Mouse (Mus musculus) neural tube, embryonic 11.5 days (tissue): Measurements from ENCODE around the gene Gfi1. TPM values are rescaled to one million over a fixed set of nuclear protein-coding genes. Genes with fewer than 3 reads are reported as not detected.

ENCODE experiments used
- ATAC-seq: fragments of 200-750 bp; cut with Nextera tagmentation; 2 replicates; pipeline ENCODE4 v1.8.0; 2017; ENCODE audit warnings: moderate number of reproducible peaks, mild to moderate bottlenecking, moderate TSS enrichment, moderate library complexity; ENCODE audit not compliant: insufficient read depth, low FRiP score, low TSS enrichment
- DNase-seq: peaks from one replicate; pipeline ENCODE4 v3.0.0-alpha.2; 2015; ENCODE audit warnings: low spot score
- H3K27ac ChIP-seq: fragments of 300-500 bp; sonication (generic); 2 replicates; pipeline ENCODE4 v1.5.1; 2014; ENCODE audit warnings: low read depth, mild to moderate bottlenecking, low read length
- H3K27me3 ChIP-seq: fragments of 300-500 bp; sonication (generic); 2 replicates; pipeline ENCODE4 v1.6.1; 2014; ENCODE audit warnings: mild to moderate bottlenecking, low read length, mixed read lengths; ENCODE audit not compliant: control insufficient read depth, insufficient read depth
- H3K36me3 ChIP-seq: fragments of 300-500 bp; sonication (generic); 2 replicates; pipeline ENCODE4 v1.6.1; 2014; ENCODE audit warnings: mild to moderate bottlenecking, low read length, moderate library complexity, mixed read lengths; ENCODE audit not compliant: control insufficient read depth, insufficient read depth
- H3K4me1 ChIP-seq: fragments of 300-500 bp; sonication (generic); 2 replicates; pipeline ENCODE4 v1.6.1; 2014; ENCODE audit warnings: low read length, mixed read lengths; ENCODE audit not compliant: control insufficient read depth, insufficient read depth
- H3K4me2 ChIP-seq: fragments of 300-500 bp; sonication (generic); 2 replicates; pipeline ENCODE4 v1.6.1; 2014; ENCODE audit warnings: low read depth, mild to moderate bottlenecking, moderate library complexity
- H3K4me3 ChIP-seq: fragments of 300-500 bp; sonication (generic); 2 replicates; pipeline ENCODE4 v1.5.1; 2014; ENCODE audit warnings: low read depth, low read length
- H3K9ac ChIP-seq: fragments of 300-500 bp; sonication (generic); 2 replicates; pipeline ENCODE4 v1.6.1; 2014; ENCODE audit warnings: mild to moderate bottlenecking, low read length
- H3K9me3 ChIP-seq: fragments of 300-500 bp; sonication (generic); 2 replicates; pipeline ENCODE4 v1.6.1; 2016; ENCODE audit warnings: low read length; ENCODE audit not compliant: control insufficient read depth
- WGBS: fragments of 180-500 bp; shearing (Covaris S2); extraction: QIAGEN DNeasy Blood & Tissue Kit; methylation state at CpG from one replicate; pipeline ENCODE4 v1.1.7; 2014; 5-methylcytosine and 5-hydroxymethylcytosine counted together
- polyA plus RNA-seq: library from polyadenylated mRNA; unstranded; fragments of >200 nt; fragmentation: Nextera tagmentation; extraction: Ambion mirVana; gene quantifications from 2 replicates; pipeline ENCODE4 v1.2.1, GENCODE M21; 2014

Gfi1 gene
- polyA plus RNA-seq, 1 experiment from 2014 or later, result not detected

- DNase-seq (peak; percentile 47), ATAC-seq (no peak)
- WGBS, result under 1% methylated on average over 52 of the region's 52 CpGs
- Histone ChIP-seq H3K27ac (no peak overlapping the region), H3K9ac (no peak overlapping the region), H3K27me3 (peaks cover 92% of the 10 kb centered on the region), H3K36me3 (no peaks in the 10 kb centered on the region), H3K4me1 (peaks cover 23% of the 10 kb centered on the region), H3K9me3 (no peaks in the 10 kb centered on the region), H3K4me3 (0 out of 2 replicates have a peak overlapping the region, but pooled peaks have one; percentile 10), H3K4me2 (peak overlapping the region; percentile 17; the same call in 1 of the 2 replicates)
Observed at GRCm38 (mm10) chr5:107724661-107725434, 988 bp downstream of the Gfi1 start.

- Histone ChIP-seq H3K36me3 (no peaks in the 10 kb centered on the region), H3K9me3 (no peaks in the 10 kb centered on the region), H3K4me2 (no peak overlapping the region; the same call in 1 of the 2 replicates), H3K4me3 (no peak overlapping the region), H3K9ac (no peak overlapping the region), H3K27ac (no peak overlapping the region), H3K4me1 (peaks cover 23% of the 10 kb centered on the region), H3K27me3 (peaks cover 100% of the 10 kb centered on the region)
- DNase-seq (peak; percentile 44), ATAC-seq (no peak)
- WGBS, result under 1% methylated on average over 44 of the region's 49 CpGs
Observed at GRCm38 (mm10) chr5:107723541-107724511, 2.0 kb downstream of the Gfi1 start.

- H3K27ac ChIP-seq, result no peak overlapping the region
- H3K36me3 ChIP-seq, result no peaks in the 10 kb centered on the region
- DNase-seq (peak; percentile 64), ATAC-seq (no peak)
- H3K27me3 ChIP-seq, result peaks cover 97% of the 10 kb centered on the region
- H3K4me3 ChIP-seq, result no peak overlapping the region
- H3K9ac ChIP-seq, result no peak overlapping the region
- no peaks in the 10 kb centered on the region for H3K9me3 ChIP-seq
- H3K4me2 ChIP-seq, result no peak overlapping the region; the same call in 1 of the 2 replicates
- H3K4me1 ChIP-seq, result peaks cover 23% of the 10 kb centered on the region
- WGBS, result under 1% methylated on average over 34 of the region's 34 CpGs
Observed at GRCm38 (mm10) chr5:107722661-107723532, 2.9 kb downstream of the Gfi1 start.

GRCm38 (mm10) chr5:107721638-107722011, 4.2 kb downstream of the Gfi1 start:
- Histone ChIP-seq H3K4me1 (peaks cover 23% of the 10 kb centered on the region), H3K27me3 (peaks cover 97% of the 10 kb centered on the region), H3K4me2 (peak overlapping the region; percentile 38), H3K27ac (no peak overlapping the region), H3K9me3 (no peaks in the 10 kb centered on the region), H3K4me3 (peak overlapping the region; percentile 23), H3K9ac (no peak overlapping the region), H3K36me3 (no peaks in the 10 kb centered on the region)
- under 1% methylated on average over 33 of the region's 33 CpGs for WGBS
- ATAC-seq (no peak), DNase-seq (peak; percentile 51)

GRCm38 (mm10) chr5:107720991-107721637, 4.7 kb downstream of the Gfi1 start:
- H3K27me3 ChIP-seq, result peaks cover 96% of the 10 kb centered on the region
- H3K9ac ChIP-seq, result no peak overlapping the region
- H3K27ac ChIP-seq, result no peak overlapping the region
- peak overlapping the region; percentile 38 for H3K4me2 ChIP-seq
- H3K9me3 ChIP-seq, result no peaks in the 10 kb centered on the region
- 1% methylated on average over 58 of the region's 58 CpGs for WGBS
- DNase-seq (peak; percentile 34), ATAC-seq (no peak)
- H3K4me1 ChIP-seq, result peaks cover 23% of the 10 kb centered on the region
- H3K36me3 ChIP-seq, result no peaks in the 10 kb centered on the region
- H3K4me3 ChIP-seq, result peak overlapping the region; percentile 23

- Histone ChIP-seq H3K4me1 (peaks cover 18% of the 10 kb centered on the region), H3K36me3 (no peaks in the 10 kb centered on the region), H3K4me3 (no peak overlapping the region), H3K27me3 (peaks cover 91% of the 10 kb centered on the region), H3K27ac (no peak overlapping the region), H3K9me3 (no peaks in the 10 kb centered on the region), H3K4me2 (no peak overlapping the region), H3K9ac (no peak overlapping the region)
- WGBS, result 4% methylated on average over 5 of the region's 5 CpGs
- peak; percentile 23 for DNase-seq
- ATAC-seq, result no peak
Observed at GRCm38 (mm10) chr5:107720511-107720910, 5.3 kb downstream of the Gfi1 start.

GRCm38 (mm10) chr5:107719786-107720185, 6.0 kb downstream of the Gfi1 start:
- ATAC-seq, result no peak
- peaks cover 84% of the 10 kb centered on the region for H3K27me3 ChIP-seq
- H3K9me3 ChIP-seq, result no peaks in the 10 kb centered on the region
- no peak for DNase-seq
- WGBS, result 34% methylated on average over 1 of the region's 1 CpGs
- H3K9ac ChIP-seq, result no peak overlapping the region
- no peak overlapping the region for H3K4me2 ChIP-seq
- H3K4me1 ChIP-seq, result peaks cover 14% of the 10 kb centered on the region
- H3K36me3 ChIP-seq, result no peaks in the 10 kb centered on the region
- no peak overlapping the region for H3K4me3 ChIP-seq
- no peak overlapping the region for H3K27ac ChIP-seq

- DNase-seq (peak; percentile 20), ATAC-seq (no peak)
- WGBS, result 12% methylated on average over 3 of the region's 3 CpGs
- H3K27me3 ChIP-seq, result peaks cover 78% of the 10 kb centered on the region
- H3K4me2 ChIP-seq, result no peak overlapping the region
- no peaks in the 10 kb centered on the region for H3K36me3 ChIP-seq
- no peak overlapping the region for H3K4me3 ChIP-seq
- no peak overlapping the region for H3K27ac ChIP-seq
- H3K9me3 ChIP-seq, result no peaks in the 10 kb centered on the region
- H3K9ac ChIP-seq, result no peak overlapping the region
- peaks cover 11% of the 10 kb centered on the region for H3K4me1 ChIP-seq
Observed at GRCm38 (mm10) chr5:107719209-107719608, 6.6 kb downstream of the Gfi1 start.
